Mouse (Mus musculus) olfactory bulb, adult 2 months (tissue): ENCODE measurements around the gene Pde8b.
"Not testable (repeated sequence)": the region's sequence is repeated elsewhere in the genome, so short reads cannot be mapped to it uniquely, and the experiment has no call there.

ENCODE experiments used
- CTCF ChIP-seq: fragments of 200-500 bp; IDR thresholded peaks from 2 replicates; pipeline ENCODE4 v1.5.1; 2012; ENCODE audit warnings: low read depth, mild to moderate bottlenecking, low read length, moderate library complexity; ENCODE audit not compliant: insufficient read depth
- POLR2A ChIP-seq: fragments of 200-500 bp; IDR thresholded peaks from 2 replicates; pipeline ENCODE4 v1.6.1; 2012; ENCODE audit warnings: mild to moderate bottlenecking, low read depth, low read length, moderate library complexity; ENCODE audit not compliant: insufficient read depth

DNA sequence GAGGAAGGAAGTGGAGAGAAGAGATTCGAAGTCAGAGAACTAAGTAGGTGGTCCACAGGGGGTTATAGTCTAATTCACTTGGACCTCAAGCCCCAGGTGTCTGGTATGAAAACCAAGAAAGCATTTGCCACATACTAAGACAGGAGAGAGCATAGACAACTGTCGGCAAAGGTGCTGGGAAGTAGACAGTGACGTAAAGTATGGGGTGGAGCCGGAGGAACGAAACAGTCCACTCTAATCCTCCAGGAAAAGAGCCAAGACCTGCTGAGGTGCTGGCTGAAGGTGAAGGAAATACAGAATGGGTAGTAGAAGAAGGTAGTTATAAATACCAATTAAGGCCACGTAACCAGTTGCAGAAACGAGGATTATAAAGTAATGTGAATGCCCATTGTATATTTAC is 42.8 kb downstream of the Pde8b start:
- not testable (repeated sequence) for TF ChIP-seq POLR2A, CTCF
